Mouse (Mus musculus): Measurements from ENCODE around the gene Emp2. TPM values are rescaled to one million over a fixed set of nuclear protein-coding genes. Genes with fewer than 3 reads are reported as not detected.

The Emp2 gene
- polyA plus RNA-seq, 1 experiment = 22.3 TPM

DNA sequence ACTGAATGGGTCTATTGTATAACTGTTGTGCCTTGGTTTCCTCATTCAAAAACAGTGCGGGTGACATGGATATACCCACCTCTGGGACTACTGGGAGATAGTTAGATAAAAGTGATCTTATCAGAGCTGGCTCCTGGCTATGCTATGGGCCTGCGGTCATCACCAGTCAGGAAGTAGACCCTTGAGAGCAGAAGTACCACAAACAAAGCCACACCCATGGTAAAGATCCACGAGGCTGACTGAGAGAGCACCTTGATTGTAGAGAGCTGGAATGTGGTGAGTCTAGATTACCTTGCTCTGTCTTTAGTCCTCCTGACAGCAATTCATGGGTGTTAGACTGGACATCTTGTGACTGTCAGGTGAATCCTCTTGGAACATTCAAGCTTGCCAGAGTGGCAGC, 12.4 kb downstream of the Emp2 start:
- 83% methylated on average over 3 of the region's 3 CpGs for WGBS

DNA sequence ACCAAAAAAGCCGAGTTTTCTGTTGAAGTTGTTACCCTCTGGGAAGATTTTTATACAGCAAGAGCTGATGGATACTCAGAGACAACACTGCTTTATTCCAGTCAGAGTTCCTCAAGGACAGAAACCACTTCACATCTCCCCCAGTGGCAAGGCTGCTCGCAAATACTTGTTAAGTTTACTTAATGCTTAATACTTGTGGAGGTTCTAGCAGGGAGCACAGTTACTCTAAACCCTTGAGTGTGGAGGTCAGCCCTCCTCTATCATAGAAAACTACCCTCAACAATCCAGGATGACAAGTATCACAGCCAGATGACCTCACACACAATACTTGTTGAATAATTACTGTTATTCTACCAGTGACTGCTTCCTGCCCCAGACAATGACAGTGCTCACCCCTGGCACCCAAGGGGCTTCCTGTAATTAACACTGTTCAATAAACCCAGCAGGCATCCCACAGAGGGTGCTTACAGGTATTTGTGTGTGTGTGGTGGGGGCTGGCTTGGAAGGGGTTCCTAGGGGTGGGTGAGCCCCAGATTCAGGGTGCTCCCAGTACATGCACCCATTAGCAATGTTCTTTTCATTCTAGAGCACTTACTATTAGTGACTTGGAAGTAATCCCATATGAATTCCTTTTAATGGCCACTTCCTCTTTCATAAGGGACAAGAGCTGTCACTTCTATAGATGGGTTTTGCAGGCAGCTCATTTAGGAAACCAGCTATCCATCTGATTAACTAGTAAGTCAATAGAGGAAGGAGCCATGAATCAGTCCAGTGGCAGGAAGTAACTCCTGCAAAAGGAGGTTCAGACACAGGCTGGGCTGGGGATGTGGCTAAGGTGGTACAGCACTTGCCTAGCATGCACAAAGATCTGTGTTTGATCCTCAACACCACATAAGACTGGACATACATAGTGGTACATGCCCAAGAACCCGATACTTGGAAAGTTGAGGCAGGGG, 13.3 kb downstream of the Emp2 start:
- 66% methylated on average over 3 of the region's 3 CpGs for WGBS
- TF ChIP-seq POLR2A (IDR thresholded peaks at IDR 0.05; ENCODE audit: low read depth, low read length) (no peak), CTCF (conservative IDR thresholded peaks at IDR 0.05; ENCODE audit: insufficient read depth, insufficient read length, low read depth, low read length) (no peak)
- no peak overlapping the region for H3K4me3 ChIP-seq (ENCODE audit: insufficient read depth, low read depth, low read length)

More for the DNA sequence above, 12.4 kb downstream of the Emp2 start:
- no peak overlapping the region for H3K4me3 ChIP-seq (ENCODE audit: insufficient read depth, low read depth, low read length)
- H3K27me3 ChIP-seq (replicated peaks; ENCODE audit: control insufficient read depth, insufficient read depth, low read length) = no peaks in the 10 kb centered on the region
- H3K36me3 ChIP-seq (ENCODE audit: control insufficient read depth, insufficient read depth, low read length) = no peaks in the 10 kb centered on the region
- H3K27ac ChIP-seq (ENCODE audit: insufficient read depth, low read depth, low read length) = no peak overlapping the region
- no peak for TF ChIP-seq POLR2A (IDR thresholded peaks at IDR 0.05; ENCODE audit: low read depth, low read length)
- no peak for TF ChIP-seq CTCF (conservative IDR thresholded peaks at IDR 0.05; ENCODE audit: insufficient read depth, insufficient read length, low read depth, low read length)
- no peaks in the 10 kb centered on the region for H3K4me1 ChIP-seq (ENCODE audit: control insufficient read depth, insufficient read depth, low read length)
- no peak for DNase-seq

DNA sequence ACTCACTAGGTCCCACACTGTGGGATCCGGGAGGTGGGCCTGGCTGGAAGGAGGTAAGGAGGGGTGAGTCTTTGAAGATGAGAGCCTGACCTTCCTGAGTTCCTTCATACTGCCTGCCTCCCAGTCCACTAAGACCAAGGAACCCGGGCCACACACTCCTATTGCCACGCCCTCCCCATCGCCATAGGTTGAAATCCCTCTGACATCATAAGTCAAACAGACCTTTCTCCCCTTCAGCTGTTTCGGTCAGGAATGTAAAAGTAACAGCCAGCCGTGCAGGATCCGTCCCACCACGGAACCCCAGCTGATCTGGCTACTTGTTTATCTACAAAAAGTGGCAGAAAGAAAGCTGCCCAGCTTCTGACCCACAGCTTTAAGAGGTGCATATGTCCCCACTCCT, 14.1 kb downstream of the Emp2 start:
- no peaks in the 10 kb centered on the region for H3K27me3 ChIP-seq (replicated peaks; ENCODE audit: control insufficient read depth, insufficient read depth, low read length)
- no peak overlapping the region for H3K27ac ChIP-seq (ENCODE audit: insufficient read depth, low read depth, low read length)
- no peak for DNase-seq
- H3K4me1 ChIP-seq (ENCODE audit: control insufficient read depth, insufficient read depth, low read length) = no peaks in the 10 kb centered on the region
- no peaks in the 10 kb centered on the region for H3K36me3 ChIP-seq (ENCODE audit: control insufficient read depth, insufficient read depth, low read length)
- TF ChIP-seq CTCF (conservative IDR thresholded peaks at IDR 0.05; ENCODE audit: insufficient read depth, insufficient read length, low read depth, low read length) = no peak
- TF ChIP-seq POLR2A (IDR thresholded peaks at IDR 0.05; ENCODE audit: low read depth, low read length) = no peak
- 39% methylated on average over 8 of the region's 8 CpGs for WGBS
- H3K4me3 ChIP-seq (ENCODE audit: insufficient read depth, low read depth, low read length) = no peak overlapping the region

More for the DNA sequence above, 13.3 kb downstream of the Emp2 start:
- no peak overlapping the region for H3K27ac ChIP-seq (ENCODE audit: insufficient read depth, low read depth, low read length)
- DNase-seq = no peak
- H3K27me3 ChIP-seq (replicated peaks; ENCODE audit: control insufficient read depth, insufficient read depth, low read length) = no peaks in the 10 kb centered on the region
- H3K4me1 ChIP-seq (ENCODE audit: control insufficient read depth, insufficient read depth, low read length) = no peaks in the 10 kb centered on the region
- no peaks in the 10 kb centered on the region for H3K36me3 ChIP-seq (ENCODE audit: control insufficient read depth, insufficient read depth, low read length)

DNA sequence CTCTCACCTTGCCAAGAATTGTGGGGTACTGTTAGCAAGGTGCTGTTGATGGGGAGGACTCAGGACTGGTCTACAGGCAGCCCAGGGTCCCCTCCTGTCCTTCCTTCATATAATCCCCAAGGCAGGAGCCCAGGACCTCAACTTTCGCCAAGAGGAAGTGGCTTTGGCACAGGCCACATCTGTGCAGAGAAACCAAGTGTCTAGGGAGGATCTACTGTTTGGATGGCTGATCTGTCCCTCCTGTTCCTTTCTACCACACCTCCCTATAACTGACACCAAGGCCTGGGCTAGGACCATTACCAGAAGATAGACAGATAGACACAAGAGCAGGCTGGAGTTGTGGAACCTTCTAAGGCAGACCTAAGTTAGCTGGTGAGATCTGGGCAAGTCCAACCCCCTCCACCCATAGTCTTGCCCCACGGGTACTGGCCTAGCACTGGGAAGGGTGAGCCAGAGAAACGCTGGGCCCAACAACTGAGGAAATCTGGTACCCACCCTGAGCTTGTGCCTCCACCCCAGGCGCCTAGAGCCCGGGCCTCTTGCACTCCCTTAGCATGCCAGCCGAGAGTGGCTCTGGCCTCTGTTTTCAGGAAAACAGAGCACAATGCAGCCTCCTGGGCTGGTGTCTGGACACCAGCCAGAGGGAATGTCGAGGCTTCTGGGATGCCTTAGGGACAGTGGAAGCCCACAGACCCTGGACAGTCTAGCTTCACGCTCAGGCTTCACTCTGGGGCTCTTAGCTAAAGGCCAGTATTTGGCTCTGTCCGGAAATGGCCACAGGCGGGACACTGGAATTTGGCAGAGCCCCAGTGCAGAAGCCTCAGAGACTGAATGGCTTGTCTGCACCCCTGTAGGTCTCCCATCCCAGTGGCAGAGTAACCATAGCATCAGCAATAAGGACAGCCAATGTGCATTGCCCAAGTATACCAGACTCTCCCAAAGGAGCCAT, 15.8 kb downstream of the Emp2 start:
- no peak overlapping the region for H3K27ac ChIP-seq (ENCODE audit: insufficient read depth, low read depth, low read length)
- H3K36me3 ChIP-seq (ENCODE audit: control insufficient read depth, insufficient read depth, low read length) = no peaks in the 10 kb centered on the region
- no peak for TF ChIP-seq POLR2A (IDR thresholded peaks at IDR 0.05; ENCODE audit: low read depth, low read length)
- no peak for TF ChIP-seq CTCF (conservative IDR thresholded peaks at IDR 0.05; ENCODE audit: insufficient read depth, insufficient read length, low read depth, low read length)
- WGBS = 80% methylated on average over 10 of the region's 10 CpGs
- H3K4me3 ChIP-seq (ENCODE audit: insufficient read depth, low read depth, low read length) = no peak overlapping the region
- H3K4me1 ChIP-seq (ENCODE audit: control insufficient read depth, insufficient read depth, low read length) = no peaks in the 10 kb centered on the region
- H3K27me3 ChIP-seq (replicated peaks; ENCODE audit: control insufficient read depth, insufficient read depth, low read length) = no peaks in the 10 kb centered on the region
- peak; percentile 40 for DNase-seq

DNA sequence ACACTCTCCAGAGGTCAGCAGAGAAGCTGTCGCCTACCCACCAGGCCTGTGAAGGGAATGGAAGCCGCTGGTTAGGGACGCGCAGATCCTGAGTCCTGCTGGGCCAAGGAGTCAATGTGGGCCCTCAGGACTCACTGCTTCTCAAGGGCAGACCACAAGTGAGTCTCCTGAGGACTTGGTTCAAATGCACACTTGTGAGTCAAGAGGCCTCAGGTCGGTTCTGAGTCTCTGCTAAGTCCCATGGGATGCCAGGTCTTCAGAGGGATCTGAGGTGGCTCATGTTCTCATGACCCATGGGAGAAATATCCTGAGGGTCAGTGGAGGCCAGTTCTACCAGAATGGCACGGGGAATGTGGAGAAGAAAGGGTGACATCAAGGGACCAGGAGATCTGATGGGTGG, 25.7 kb downstream of the Emp2 start:
- 91% methylated on average over 6 of the region's 6 CpGs for WGBS
- H3K36me3 ChIP-seq (ENCODE audit: control insufficient read depth, insufficient read depth, low read length) = no peaks in the 10 kb centered on the region
- DNase-seq = no peak
- TF ChIP-seq CTCF (conservative IDR thresholded peaks at IDR 0.05; ENCODE audit: insufficient read depth, insufficient read length, low read depth, low read length) (no peak), POLR2A (IDR thresholded peaks at IDR 0.05; ENCODE audit: low read depth, low read length) (no peak)
- no peak overlapping the region for H3K4me3 ChIP-seq (ENCODE audit: insufficient read depth, low read depth, low read length)
- no peaks in the 10 kb centered on the region for H3K27me3 ChIP-seq (replicated peaks; ENCODE audit: control insufficient read depth, insufficient read depth, low read length)
- H3K4me1 ChIP-seq (ENCODE audit: control insufficient read depth, insufficient read depth, low read length) = no peaks in the 10 kb centered on the region
- H3K27ac ChIP-seq (ENCODE audit: insufficient read depth, low read depth, low read length) = no peak overlapping the region

DNA sequence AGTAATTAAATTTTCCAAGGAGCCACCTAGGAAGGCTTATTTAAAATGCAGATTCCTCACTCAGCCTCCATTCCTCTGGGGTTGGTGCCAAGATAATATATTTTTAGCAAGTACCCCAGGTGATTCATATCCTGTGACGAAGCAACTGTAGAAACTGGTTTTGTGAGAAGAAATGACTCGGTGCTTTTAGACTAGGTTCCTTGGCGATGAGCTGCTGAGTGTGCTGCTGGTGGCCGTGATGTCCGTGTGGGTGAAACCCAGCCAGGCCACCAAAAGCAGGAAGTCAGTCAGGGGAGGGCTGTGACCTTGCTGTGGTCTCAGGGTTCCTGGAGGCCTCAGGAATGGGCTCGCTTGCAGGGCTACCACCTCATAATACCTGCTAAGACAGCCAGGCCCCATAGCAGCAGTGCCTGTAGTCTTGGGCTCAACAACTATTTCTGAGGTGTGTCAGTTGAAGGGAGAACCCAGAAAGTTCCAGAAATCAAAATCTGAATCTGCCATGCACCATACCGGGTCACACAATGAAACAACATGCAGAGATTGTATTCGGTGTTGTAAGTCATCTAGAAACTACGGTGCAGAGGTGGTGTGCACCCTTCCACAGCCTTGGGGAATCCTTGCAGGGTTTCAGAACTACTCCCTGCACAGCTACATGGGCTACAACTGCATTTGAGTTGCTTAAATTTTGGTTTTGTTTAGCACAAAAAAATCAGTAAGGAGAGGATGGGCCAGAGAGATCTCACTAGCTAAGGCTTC, 27.1 kb downstream of the Emp2 start:
- peak overlapping the region; percentile 17; the same call in 1 of the 2 replicates for H3K27ac ChIP-seq (ENCODE audit: insufficient read depth, low read depth, low read length)
- 52% methylated on average over 9 of the region's 9 CpGs for WGBS

More for the DNA sequence above, 27.1 kb downstream of the Emp2 start:
- no peaks in the 10 kb centered on the region for H3K4me1 ChIP-seq (ENCODE audit: control insufficient read depth, insufficient read depth, low read length)
- DNase-seq = peak; percentile 22
- no peaks in the 10 kb centered on the region for H3K27me3 ChIP-seq (replicated peaks; ENCODE audit: control insufficient read depth, insufficient read depth, low read length)
- no peak for TF ChIP-seq POLR2A (IDR thresholded peaks at IDR 0.05; ENCODE audit: low read depth, low read length)
- TF ChIP-seq CTCF (conservative IDR thresholded peaks at IDR 0.05; ENCODE audit: insufficient read depth, insufficient read length, low read depth, low read length) = no peak
- H3K4me3 ChIP-seq (ENCODE audit: insufficient read depth, low read depth, low read length) = no peak overlapping the region
- H3K36me3 ChIP-seq (ENCODE audit: control insufficient read depth, insufficient read depth, low read length) = no peaks in the 10 kb centered on the region
